Mouse (Mus musculus) c-Kit-positive CD71-positive TER-119-negative erythroid progenitor cells, embryonic 14.5 days (primary cell): ENCODE data around the gene Tmco4.

Source experiments
- DNase-seq: peaks from one replicate; pipeline ENCODE4 v3.0.0-alpha.2; 2013; ENCODE audit warnings: low read depth

Tmco4 gene

DNA sequence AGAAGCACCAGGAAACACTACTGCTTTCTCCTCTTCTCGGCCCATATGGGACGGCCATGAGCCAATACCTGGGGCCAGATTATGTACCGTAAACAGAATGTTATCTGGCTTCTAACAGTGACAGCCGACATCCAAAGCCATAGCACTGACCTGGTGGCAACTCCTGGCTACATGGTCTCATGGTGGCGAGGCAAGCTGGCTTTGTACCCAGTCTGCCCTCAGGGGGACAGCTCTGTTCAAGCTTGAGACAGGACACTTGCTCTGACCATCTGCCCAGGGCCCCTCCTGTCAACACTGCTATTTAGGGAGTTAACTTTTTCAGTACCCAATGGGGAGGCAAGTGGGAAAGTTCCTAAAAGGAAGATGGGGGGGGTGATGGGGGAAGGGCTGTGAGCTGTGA, 84.6 kb downstream of the Tmco4 start:
- DNase-seq: no peak

DNA sequence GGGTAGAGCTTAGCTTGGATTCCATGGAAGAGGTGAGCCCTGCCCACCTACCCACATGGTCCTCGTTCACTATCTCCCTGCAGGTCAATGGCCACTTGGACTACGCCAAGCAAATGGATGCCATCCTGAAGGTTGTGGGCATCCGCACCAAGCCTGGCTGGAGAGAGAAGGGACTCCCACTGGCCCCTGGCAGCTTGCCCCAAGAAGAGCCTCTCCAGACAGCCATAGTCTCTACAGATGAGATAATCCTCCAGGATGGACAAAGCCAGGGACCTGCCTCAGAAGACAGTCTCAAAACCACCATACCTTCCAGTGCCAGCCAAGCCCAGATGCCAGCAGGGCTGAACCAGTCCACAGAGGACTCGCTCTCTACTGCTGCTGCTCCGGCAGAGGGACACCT, 85.3 kb downstream of the Tmco4 start:
- no peak for DNase-seq

DNA sequence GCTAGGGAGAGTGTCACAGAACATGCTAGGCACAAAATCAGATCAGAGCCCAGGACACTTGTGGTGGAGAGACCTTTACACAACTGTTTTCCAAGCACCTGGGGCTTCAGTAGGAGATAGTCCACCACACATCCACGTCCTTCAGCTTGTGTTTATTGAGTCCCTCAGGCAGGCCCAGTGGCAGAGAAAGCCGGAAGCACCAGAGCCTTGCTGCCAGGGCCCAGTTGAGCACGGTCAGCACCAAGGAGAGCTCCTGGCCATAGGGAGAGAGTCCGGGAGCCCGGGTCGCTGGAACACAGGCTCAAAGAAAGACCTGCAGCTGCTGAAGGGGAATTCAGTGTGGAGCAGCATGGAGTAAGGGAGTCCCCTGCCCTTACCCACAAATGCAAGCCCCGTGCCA, 86.9 kb downstream of the Tmco4 start:
- no peak for DNase-seq

DNA sequence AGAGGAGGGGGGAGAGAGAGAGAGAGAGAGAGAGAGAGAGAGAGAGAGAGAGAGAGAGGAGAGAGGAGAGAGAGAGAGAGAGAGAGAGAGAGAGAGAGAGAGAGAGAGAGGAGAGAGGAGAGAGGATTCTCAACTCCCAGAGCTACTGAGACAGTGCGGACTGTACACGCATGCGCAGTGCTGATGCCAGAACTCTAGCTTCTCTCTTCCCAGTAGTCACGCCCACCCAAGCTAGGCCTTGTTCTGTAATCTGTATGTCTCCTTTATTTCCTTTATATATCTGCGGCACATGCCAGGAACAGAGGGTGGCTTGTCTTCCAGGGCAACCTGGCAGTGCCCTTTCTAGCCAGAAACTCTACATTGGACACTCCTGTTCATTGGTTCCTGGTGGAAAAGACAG, 92.1 kb downstream of the Tmco4 start:
- no peak for DNase-seq

DNA sequence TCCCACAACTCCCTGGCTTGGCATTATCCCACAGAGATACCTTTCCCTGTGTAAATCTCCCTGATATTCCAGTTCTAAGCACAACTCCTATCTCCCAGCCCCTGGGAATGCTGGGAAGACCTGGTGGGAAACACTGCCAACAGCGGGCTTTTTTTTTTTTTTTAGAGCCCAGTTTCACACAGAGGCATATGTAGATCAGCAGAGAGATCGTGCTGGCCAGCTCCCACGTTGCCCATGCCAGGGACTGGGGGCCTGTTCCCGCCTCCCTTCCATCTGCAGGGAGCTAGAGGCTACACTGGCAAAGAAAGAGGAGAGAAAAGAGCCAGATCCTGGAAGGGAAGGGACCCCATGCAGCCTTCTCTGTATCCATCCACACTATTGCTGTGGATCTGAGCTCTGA, 95.6 kb downstream of the Tmco4 start:
- DNase-seq: no peak

DNA sequence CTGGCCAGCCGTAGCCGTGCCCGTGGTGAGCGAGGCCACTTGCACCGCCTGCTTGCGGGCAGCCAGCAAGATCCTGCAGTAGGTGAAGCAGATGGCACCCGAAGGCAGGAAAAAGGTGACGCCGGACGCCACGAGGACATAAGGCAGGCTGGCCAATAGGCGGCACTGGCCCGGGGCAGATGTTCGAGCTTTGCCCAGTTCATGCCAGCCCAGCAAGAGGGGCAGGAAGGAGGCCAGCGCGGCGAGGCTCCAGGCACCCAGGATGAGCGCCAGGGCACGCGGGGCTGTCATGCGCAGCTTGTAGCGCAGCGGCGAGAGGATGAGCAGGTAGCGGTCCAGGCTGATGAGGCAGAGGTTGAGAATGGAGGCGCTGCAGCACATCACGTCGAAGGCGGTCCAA, 101.4 kb downstream of the Tmco4 start:
- DNase-seq: no peak

DNA sequence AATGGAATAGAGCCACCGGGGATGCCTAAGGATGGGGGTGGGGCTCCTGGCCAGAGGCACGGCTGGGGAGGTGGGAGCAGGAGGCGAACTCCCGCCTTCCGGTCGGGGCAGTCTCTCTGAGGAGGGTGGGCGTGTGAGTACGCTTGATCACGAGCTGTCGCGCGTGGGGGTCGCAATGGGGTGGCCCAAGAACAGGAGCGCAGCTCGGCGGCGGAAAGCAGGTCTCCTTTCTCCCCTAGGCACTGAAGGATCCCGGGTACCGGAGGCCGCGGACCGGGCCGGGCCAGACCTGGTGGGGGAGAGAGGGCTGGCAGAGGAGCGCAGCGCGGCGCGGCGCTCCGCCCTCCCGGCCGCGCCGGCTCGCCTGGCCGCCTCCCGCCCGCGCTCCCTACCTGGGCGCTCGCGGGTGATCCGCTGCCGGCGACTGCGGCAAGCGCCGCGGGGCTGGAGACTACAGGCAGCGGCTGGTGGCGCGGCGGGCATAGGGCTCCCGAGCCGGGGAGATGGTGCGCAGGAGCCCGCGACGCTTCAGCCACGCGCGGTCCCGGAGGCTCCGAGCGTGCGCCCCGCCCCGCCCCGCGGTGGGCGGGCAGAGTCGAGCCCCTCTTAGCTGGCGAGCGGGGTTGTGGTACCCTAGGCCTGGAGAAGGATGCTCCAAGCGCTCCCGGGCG, 102.5 kb downstream of the Tmco4 start, which contains the start of gene Htr6:
Gene Htr6, minus strand, starts transcription at position 530 of the 671 bp plus-strand sequence.
- no peak for DNase-seq

DNA sequence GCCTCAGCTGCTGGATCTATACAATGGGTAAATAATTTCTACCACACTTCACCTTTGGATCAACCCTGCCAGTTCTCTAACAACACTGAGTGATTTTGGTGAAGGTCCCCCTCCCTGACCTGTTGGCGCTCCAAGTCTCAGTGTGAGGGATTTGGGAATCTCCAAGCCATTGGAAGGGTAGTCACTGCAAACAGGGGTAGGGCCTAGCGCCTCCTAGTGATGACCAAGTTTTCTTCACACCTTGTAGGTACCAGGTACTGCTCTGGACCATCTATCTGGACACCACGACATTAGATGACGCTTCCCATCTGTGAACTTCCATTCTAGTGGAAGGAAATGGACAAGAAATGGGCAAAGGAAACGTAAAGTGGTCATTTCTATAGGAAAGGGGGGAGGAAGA, 103.2 kb downstream of the Tmco4 start:
- DNase-seq: no peak

DNA sequence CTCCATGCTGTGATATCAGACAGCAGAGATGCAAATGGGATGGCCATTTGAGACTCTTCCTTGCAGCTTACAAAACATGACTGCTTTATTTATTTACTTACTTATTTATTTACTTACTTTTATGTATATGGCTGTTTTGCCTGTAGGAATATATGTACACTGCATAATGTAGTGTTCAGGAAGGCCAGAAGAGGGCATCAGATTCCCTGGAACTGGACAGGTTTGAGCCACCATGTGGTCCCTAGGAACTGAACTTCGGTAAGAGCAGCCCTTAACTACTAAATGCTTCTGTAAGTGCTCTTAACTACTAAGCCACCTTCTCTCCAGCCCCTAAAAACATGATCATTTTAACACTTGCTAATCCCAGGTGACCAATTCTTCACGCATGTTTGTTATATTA, 105.6 kb downstream of the Tmco4 start:
- no peak for DNase-seq

DNA sequence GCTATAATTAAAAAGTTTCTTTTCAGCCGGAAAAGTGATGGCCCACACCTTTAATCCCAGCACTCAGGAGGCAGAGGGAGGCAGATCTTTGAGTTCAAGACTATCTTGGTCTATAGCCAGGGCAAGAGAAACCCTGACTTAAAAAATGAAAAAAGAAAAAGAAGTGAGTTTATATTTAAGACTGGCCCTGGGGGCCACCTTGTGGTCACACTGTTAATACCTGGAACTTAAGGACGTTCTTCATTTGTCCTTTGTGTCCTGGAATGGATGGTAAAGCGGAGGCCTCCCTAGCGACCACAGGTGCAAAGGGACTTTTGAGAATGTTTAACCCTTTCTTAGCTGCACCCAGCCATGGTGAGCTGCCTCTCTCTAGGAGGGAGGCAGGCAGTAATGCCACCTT, 106.0 kb downstream of the Tmco4 start:
- DNase-seq: no peak

DNA sequence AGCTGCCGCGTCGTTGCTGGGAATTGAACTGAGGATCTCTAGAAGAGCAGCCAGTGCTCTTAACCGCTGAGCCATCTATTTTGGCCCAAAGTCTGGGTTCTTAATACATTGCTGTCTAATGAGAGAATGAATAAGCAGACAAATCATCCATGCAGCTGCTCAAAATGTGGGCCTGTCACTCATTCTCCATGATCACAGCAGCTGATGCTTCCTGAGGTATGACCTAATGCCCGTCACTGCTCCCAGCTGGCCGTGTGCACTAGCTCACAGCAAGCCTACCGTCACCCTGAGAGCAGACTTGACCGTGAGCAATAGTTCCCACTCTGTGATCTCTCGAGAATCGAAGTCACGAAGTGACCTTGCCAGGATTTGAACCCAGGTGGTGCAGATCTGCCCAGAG, 106.8 kb downstream of the Tmco4 start:
- no peak for DNase-seq

DNA sequence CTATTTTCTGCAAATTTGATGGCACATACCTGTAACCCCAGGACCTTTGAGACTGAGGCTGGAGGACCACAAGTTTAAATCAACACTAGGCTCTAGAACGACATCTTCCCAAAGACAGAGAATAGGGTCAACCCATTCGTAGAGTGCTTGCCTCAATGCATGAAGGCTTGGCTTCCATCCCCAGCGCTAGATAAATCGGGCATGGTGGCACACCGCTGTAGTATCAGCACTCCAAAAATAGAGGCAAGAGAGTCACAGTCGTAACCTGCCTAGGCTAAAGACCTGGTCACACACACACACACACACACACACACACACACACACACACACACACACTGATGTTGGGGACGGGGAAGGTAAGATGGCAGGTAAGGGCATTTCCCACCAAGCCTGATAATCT, 107.6 kb downstream of the Tmco4 start:
- DNase-seq: no peak

DNA sequence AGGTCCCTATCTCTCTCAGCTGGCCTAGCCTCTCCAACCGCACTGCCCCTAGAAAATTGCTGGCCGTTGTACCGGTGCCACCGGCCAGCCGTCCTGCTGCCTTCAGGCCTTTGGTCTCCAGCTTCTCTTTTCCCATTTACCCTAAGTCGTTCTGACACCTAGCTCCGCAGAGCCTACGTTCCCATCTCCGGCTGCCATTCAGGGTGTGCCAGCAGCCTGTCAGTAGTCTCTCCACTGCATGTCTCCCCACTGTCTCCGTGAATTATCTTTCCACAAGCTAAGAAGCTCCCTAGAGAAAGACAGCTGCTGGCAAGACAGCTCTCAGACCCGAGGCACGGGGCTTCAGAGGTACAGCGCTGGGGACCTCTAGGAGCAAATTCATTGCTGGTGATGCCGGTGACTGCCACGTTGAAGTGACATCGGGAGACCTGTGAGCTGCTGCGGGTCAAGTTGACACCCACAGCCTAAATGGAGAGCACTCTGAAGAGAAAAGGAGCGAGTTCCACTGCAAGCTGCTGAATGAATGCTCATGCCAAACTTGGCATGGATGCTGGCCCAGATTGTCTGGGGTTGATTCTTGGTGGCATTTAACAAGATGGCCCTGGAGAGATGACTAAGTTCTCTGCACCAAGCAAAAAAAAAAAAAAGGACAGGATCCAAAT, 108.7 kb downstream of the Tmco4 start:
- DNase-seq: no peak

DNA sequence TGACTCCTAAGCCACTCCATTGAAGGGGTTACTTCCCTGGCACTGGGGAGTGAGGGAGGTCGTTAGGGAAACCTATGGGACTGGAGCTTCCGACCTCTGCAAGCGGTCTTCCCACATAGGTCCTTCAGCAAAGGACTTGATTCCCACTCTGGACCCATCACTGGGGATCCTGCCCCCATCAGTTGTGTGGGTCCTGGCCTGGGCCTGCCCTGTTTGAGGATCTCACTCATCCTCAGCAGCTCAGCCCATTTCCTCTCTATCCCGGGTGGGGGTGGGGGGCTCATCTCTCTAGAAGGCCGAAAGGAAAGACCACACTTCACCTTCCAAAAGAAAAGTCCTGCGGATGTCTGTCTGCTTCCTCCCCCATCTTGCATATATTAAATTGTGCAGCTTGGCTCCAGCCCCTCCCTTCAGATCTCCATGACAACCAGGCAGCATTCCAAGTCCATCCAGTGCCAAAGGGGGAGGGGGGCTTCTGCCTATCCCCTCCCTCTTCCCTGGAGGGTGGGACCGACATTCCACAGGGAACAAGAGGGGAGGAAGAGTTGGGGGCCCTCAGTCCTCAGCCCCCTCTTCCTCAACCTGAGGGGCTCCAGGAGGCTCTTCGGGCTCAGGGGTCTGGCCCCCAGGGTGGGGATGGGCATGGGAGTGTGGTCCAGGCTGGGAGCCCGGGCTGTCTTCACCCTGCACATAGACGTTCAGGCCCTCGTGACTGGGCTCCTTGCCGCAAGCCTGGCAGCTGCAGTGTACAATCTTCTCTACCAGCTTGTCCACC, 110.3 kb downstream of the Tmco4 start:
- DNase-seq: no peak

DNA sequence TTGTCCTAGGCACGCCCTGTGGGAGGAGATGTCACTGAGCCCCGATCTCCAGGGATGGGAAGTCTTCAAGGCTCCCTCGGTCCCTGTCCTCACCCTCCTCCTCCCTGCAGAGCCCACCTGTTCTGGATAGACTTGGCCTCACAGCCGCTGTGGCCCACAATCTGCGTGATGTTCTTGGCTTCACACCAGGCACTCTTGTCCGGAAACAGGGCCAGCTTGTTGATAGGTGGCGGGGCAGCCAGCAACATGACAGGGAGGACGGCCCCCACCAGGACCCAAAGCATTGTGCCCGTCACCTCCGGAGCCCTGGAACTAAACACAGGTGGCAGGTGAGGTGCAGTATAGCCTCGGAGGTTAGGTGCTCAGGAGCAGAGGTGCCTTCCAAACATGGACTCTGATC, 112.6 kb downstream of the Tmco4 start:
- DNase-seq: no peak

DNA sequence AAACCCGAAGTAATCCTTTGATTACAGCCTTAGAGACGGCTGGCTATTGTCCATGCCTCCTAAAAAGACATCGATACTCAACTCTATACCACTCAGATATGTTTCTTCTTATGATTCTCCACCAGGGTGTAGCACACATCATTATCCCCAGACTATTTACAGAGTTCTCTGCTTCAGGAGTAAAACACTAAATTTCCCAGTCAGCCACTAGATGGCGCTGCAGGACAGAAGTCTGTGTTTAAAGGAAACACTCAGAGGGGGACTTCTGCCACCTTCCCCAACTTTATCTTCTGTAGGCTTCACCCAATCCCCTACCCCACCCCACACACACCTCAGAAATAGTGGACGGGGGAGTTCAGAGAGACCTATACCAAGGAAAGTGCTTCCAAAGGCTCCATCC, 113.3 kb downstream of the Tmco4 start:
- DNase-seq: peak; percentile 80

DNA sequence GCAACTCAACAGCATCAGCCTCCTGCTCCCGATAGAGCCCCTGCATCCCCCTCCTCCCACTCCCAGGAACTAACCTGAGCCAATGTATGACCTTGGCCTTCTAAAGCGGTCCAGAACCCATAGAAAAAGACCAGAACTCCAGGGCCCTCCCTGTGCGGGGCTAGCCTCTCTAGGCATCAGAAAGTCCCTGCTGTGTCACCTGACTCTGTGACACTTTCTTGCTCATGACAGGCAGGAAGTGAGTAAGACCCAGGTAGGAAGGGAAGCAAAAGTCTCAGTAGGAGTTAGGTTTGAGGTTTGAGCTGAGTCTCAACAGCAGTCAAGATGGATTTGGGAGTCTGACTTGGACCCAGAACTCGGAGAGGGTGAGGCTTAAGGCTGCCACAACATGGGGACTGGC, 114.3 kb downstream of the Tmco4 start:
- no peak for DNase-seq

DNA sequence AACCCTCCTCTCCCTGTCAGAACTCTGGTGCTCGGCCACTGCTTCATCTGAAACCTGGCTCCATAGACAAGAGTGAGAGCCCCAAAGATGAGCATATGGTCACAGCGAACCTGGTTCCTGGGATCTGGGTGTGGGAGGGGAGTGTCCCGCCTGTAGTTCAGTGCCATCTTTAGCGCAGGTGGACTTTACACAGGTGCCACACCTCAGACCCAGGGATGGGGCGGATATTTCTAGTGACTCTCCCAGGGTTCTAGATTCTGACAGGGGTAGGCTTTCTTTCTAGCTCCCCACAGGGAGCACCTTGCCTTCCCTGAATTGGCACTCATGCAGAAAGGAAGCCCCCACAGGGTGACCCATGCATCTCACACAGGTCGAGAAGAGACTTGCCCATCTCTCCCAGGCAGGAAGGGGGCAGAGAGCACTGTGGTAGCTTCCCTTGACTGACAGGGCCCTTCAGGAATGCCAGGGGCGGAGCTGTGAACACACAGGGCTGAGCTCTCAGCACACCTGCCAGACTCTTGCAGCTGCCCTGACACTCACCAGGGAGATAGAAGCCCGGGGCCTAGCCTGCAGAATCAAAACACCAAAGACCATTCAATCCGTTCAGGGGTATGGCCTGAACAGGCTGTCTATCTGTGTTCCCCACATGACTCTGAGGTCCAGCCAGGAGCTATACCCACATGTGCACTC, 116.4 kb downstream of the Tmco4 start:
- DNase-seq: no peak

DNA sequence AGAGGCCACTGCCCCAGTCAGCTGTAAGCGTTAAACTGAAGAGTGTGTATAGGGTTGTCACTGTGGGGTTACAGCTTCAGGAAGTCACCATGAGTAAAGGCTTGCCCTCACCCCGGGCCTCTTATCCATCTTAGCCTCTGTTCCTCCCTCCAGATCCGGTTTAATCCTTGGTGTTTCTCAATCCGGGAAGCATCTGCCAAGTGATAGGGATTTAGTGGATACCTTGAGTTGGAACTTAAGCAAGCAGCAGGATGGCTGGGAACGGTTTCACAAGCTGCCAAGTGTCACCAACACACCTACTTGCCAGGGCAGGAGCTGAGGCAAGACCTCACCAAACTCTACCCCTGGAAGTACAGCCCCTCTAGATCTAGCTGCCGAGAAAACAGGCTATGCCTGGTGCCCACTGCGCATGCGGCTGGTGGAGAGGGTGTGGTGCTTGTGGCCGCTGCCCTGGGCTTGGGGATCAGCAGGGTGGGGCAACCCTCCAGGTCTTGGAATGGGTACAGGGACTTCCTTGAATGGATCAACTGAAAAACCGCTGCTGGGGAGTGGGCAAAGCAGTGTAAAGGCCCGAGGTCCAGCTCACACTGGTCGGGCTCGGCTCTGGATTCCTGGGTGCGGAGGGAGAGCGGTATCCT, 117.7 kb downstream of the Tmco4 start:
- no peak for DNase-seq

DNA sequence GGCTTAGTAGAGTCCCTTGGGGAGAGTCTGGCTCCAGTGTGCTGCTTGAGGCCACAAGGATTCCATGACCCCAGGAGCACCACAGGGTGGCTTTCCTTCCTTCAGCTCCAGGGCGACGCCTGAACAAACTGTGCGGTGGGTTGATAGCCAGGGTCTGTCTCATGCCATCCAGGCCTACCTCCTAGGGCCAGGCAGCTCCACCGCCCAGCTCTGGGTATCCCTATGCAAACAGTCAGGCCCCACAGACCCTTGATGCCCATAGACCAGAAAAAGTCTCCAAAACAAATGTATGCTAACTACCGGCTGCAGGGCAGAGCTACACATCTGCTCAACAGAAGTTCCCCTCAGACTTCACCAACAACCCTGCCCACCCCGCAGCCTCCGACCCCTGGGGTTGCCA, 118.4 kb downstream of the Tmco4 start:
- no peak for DNase-seq

DNA sequence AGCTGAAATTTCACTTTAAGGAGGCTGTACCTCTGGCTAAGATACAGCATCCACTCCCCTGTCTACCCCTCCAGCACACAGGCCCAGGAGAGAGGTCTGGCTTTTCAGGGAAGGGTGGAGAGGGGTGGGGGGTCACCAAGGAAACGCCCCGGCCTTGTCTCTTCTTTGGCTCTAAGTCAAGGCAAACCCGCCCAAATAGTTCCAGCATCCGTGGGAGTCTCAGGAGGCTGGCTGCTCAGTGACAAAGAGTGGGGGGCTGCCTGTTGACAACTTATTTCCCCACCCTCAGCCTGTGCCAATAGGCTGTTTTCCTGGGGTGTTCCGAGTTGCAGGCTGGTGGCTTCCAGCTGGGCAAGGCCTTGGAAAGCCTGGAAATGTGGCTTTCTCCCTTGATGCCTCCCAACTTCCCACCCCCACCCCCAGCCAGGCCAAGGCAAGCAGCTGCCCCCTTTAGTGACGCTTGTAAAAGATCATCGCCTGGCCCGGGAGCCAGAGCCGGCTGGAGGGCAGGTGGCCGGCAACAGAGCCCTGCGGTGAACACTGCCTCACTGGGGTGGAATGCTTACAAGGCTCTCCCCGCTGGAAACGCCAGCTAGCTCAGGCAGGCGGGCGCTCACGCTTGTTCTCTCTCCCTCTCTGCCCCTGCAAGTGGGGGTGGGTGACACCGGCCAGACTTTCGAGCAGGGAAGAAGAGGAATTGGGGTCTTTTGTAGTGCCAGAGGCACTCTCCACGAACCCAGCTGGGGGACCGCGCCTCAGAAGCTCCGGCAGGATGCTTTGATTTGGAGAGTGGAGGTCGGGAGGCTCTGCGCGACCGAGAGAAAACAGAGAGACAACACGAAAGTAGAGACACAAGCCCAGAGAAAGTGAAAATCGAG, 119.0 kb downstream of the Tmco4 start:
- DNase-seq: no peak
